Mouse (Mus musculus): Measurements from ENCODE around the gene Mms19. TPM values are rescaled to one million over a fixed set of nuclear protein-coding genes. Genes with fewer than 3 reads are reported as not detected.
A peak's percentile ranks its signal among the peaks of the same experiment; 100 is the strongest.

The Mms19 gene
- polyA plus RNA-seq, 1 experiment from 2014 or later: 28.3 TPM

- H3K9me3 ChIP-seq (ENCODE audit: control insufficient read depth, low read length): no peaks in the 10 kb centered on the region
- no peak overlapping the region for H3K27ac ChIP-seq (replicated peaks in 1 of 2; ENCODE audit: control insufficient read depth in 1 of 2, insufficient read depth in 1 of 2, low read depth in 2 of 2, low read length in 2 of 2)
- no peak overlapping the region for H3K4me3 ChIP-seq (ENCODE audit: control insufficient read depth in 1 of 2, insufficient read depth in 1 of 2, low read depth in 1 of 2, low read length in 2 of 2)
- no peaks in the 10 kb centered on the region for H3K27me3 ChIP-seq (ENCODE audit: control insufficient read depth, insufficient read depth, low read length)
- H3K4me1 ChIP-seq (ENCODE audit: control insufficient read depth in 2 of 2, insufficient read depth in 2 of 2, low read length in 2 of 2): peaks cover 29 to 42% of the 10 kb centered on the region in 2 experiments
- WGBS: 72% methylated on average over 8 of the region's 8 CpGs
- no peak for ATAC-seq (ENCODE audit: insufficient number of reproducible peaks, insufficient read depth, low FRiP score, low read depth)
- H3K9ac ChIP-seq (ENCODE audit: low read length): no peak overlapping the region
- no peak overlapping the region for H3K4me2 ChIP-seq (ENCODE audit: low read length)
- H3K36me3 ChIP-seq (ENCODE audit: control insufficient read depth, insufficient read depth, low read length): no peaks in the 10 kb centered on the region
Observed at GRCm38 (mm10) chr19:42006568-42006967, 25.6 kb upstream of the Mms19 start.

DNA sequence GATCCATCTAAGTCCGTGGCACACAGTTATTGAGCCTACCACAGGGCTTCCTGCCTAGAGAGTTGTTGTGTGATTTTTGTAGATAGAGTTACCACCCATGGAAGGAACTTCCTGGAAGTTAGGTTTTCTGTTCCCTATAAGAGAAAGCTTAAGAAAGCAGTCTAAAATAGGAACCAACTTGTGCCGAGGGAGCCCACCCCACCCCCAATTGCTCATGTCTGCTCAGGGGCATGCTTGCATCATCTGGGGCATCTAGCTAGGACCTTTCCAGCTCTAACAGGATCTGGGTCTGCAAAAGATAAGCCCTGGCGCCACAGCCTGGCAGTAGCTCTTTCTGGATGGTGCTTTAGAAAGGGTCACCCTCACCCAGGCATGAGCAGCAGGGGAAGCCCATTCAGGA, 24.7 kb upstream of the Mms19 start:
- 27% methylated on average over 3 of the region's 3 CpGs for WGBS
- no peak overlapping the region for H3K4me3 ChIP-seq (ENCODE audit: control insufficient read depth in 1 of 2, insufficient read depth in 1 of 2, low read depth in 1 of 2, low read length in 2 of 2)
- no peaks in the 10 kb centered on the region for H3K27me3 ChIP-seq (ENCODE audit: control insufficient read depth, insufficient read depth, low read length)
- H3K4me1 ChIP-seq (ENCODE audit: control insufficient read depth in 2 of 2, insufficient read depth in 2 of 2, low read length in 2 of 2): peaks cover 36 to 51% of the 10 kb centered on the region in 2 experiments
- no peaks in the 10 kb centered on the region for H3K36me3 ChIP-seq (ENCODE audit: control insufficient read depth, insufficient read depth, low read length)
- no peak overlapping the region for H3K27ac ChIP-seq (replicated peaks in 1 of 2; ENCODE audit: control insufficient read depth in 1 of 2, insufficient read depth in 1 of 2, low read depth in 2 of 2, low read length in 2 of 2)
- H3K9me3 ChIP-seq (ENCODE audit: control insufficient read depth, low read length): no peaks in the 10 kb centered on the region
- no peak overlapping the region for H3K9ac ChIP-seq (ENCODE audit: low read length)
- no peak overlapping the region for H3K4me2 ChIP-seq (ENCODE audit: low read length)
- ATAC-seq (ENCODE audit: insufficient number of reproducible peaks, insufficient read depth, low FRiP score, low read depth): no peak

DNA sequence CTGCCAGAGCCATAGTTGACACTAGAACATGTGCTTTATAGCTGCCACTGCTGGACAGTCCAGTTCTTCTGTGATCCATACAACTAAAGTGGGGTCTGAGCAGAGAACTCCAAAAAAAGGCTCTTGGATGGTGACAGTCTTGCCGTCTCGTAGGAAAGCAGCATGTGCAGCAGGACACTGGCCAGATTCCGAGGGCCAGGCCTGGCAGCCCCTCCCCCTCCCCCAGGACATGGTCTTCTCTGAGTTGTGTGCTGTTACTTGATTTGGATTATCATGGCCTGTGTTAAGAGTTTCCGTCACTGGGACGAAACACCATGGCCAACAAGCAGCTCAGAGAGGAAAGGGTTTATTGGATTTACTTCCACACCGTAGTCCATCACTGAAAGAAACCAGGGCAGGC, 23.3 kb upstream of the Mms19 start:
- H3K36me3 ChIP-seq (ENCODE audit: control insufficient read depth, insufficient read depth, low read length): no peaks in the 10 kb centered on the region
- 23% methylated on average over 6 of the region's 6 CpGs for WGBS
- peaks cover 49 to 65% of the 10 kb centered on the region in 2 experiments for H3K4me1 ChIP-seq (ENCODE audit: control insufficient read depth in 2 of 2, insufficient read depth in 2 of 2, low read length in 2 of 2)
- no peak overlapping the region for H3K4me3 ChIP-seq (ENCODE audit: control insufficient read depth in 1 of 2, insufficient read depth in 1 of 2, low read depth in 1 of 2, low read length in 2 of 2)
- no peak for ATAC-seq (ENCODE audit: insufficient number of reproducible peaks, insufficient read depth, low FRiP score, low read depth)
- H3K27me3 ChIP-seq (ENCODE audit: control insufficient read depth, insufficient read depth, low read length): no peaks in the 10 kb centered on the region
- H3K4me2 ChIP-seq (ENCODE audit: low read length): no peak overlapping the region
- H3K9ac ChIP-seq (ENCODE audit: low read length): no peak overlapping the region; the same call in 1 of the 2 replicates
- peak overlapping the region in 1 of 2 experiments; percentile 3; a peak in 1 of 4 replicates for H3K27ac ChIP-seq (replicated peaks in 1 of 2; ENCODE audit: control insufficient read depth in 1 of 2, insufficient read depth in 1 of 2, low read depth in 2 of 2, low read length in 2 of 2)
- no peaks in the 10 kb centered on the region for H3K9me3 ChIP-seq (ENCODE audit: control insufficient read depth, low read length)

DNA sequence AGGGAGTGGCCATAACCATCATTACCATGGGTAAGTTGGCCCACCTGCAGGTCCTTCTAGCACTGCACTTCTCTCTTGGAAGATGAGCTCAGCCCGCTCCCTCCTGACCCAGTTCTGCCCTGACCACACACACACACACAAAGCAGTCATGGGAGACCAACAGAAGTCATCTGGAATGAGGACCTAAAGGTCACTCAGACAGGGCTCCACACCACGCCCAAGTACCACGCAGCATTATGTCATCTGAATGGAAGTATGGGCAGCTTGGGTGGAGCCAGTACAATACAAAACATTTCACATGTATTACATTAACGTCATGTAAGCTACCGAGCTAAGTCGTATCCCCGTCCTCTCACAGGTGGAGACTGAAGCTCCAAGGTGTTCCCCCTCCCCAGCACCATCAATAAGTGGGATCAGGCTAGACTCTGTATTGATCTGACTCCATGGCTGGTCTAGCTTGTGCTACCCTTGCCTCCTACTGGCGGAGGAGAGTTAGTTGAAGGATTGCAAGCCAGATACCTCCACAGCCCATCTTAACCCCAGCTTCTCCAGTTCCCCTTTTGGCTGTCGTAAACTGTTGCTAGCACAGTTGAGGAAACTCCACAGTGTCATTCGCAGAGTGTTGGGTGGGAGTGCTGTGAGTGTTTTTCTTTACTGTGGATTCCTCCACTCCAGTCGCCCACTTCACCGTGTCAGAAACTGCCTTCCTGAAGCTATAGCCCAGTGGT, 20.5 kb upstream of the Mms19 start:
- ATAC-seq (ENCODE audit: insufficient number of reproducible peaks, insufficient read depth, low FRiP score, low read depth): no peak
- no peaks in the 10 kb centered on the region for H3K36me3 ChIP-seq (ENCODE audit: control insufficient read depth, insufficient read depth, low read length)
- no peak overlapping the region for H3K9ac ChIP-seq (ENCODE audit: low read length)
- peaks cover 48 to 68% of the 10 kb centered on the region in 2 experiments for H3K4me1 ChIP-seq (ENCODE audit: control insufficient read depth in 2 of 2, insufficient read depth in 2 of 2, low read length in 2 of 2)
- H3K4me3 ChIP-seq (ENCODE audit: control insufficient read depth in 1 of 2, insufficient read depth in 1 of 2, low read depth in 1 of 2, low read length in 2 of 2): no peak overlapping the region
- no peaks in the 10 kb centered on the region for H3K27me3 ChIP-seq (ENCODE audit: control insufficient read depth, insufficient read depth, low read length)
- H3K9me3 ChIP-seq (ENCODE audit: control insufficient read depth, low read length): no peaks in the 10 kb centered on the region
- WGBS: 91% methylated on average over 12 of the region's 12 CpGs
- H3K4me2 ChIP-seq (ENCODE audit: low read length): no peak overlapping the region
- H3K27ac ChIP-seq (replicated peaks in 1 of 2; ENCODE audit: control insufficient read depth in 1 of 2, insufficient read depth in 1 of 2, low read depth in 2 of 2, low read length in 2 of 2): peak overlapping the region in 1 of 2 experiments; percentile 82; a peak in 2 of 4 replicates

DNA sequence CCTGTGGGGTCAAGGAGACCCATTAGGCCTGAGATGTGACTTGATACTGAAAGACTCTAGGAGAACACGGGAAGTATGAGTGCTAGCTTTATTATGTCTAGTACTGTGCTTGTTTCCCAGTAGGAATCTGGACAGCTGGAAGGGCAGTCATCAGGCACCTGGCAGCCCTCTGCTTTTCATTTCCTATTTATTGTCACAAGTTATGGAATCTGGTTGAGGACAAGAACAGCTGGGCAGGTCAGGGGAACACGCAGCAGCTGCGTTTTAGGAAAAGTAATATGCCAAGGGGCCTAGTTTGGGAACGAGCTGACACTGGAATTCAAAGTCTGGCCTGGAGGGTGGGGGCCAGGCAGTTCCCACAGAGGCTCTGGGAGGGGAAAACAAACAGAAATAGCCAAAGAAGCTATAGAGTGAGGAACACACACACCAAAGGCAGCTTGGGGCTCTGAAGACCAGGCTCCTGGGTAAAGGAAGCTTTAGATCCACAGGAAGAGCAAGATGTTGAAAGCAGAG, 19.5 kb upstream of the Mms19 start:
- peak overlapping the region; percentile 63 to 82 for H3K27ac ChIP-seq (replicated peaks in 1 of 2; ENCODE audit: control insufficient read depth in 1 of 2, insufficient read depth in 1 of 2, low read depth in 2 of 2, low read length in 2 of 2)
- ATAC-seq (ENCODE audit: insufficient number of reproducible peaks, insufficient read depth, low FRiP score, low read depth): no peak
- no peak overlapping the region for H3K4me2 ChIP-seq (ENCODE audit: low read length)
- H3K27me3 ChIP-seq (ENCODE audit: control insufficient read depth, insufficient read depth, low read length): no peaks in the 10 kb centered on the region
- 16% methylated on average over 4 of the region's 4 CpGs for WGBS
- no peak overlapping the region for H3K4me3 ChIP-seq (ENCODE audit: control insufficient read depth in 1 of 2, insufficient read depth in 1 of 2, low read depth in 1 of 2, low read length in 2 of 2)
- H3K9me3 ChIP-seq (ENCODE audit: control insufficient read depth, low read length): no peaks in the 10 kb centered on the region
- H3K4me1 ChIP-seq (ENCODE audit: control insufficient read depth in 2 of 2, insufficient read depth in 2 of 2, low read length in 2 of 2): peaks cover 46 to 66% of the 10 kb centered on the region in 2 experiments
- no peaks in the 10 kb centered on the region for H3K36me3 ChIP-seq (ENCODE audit: control insufficient read depth, insufficient read depth, low read length)
- H3K9ac ChIP-seq (ENCODE audit: low read length): peak overlapping the region; percentile 21

DNA sequence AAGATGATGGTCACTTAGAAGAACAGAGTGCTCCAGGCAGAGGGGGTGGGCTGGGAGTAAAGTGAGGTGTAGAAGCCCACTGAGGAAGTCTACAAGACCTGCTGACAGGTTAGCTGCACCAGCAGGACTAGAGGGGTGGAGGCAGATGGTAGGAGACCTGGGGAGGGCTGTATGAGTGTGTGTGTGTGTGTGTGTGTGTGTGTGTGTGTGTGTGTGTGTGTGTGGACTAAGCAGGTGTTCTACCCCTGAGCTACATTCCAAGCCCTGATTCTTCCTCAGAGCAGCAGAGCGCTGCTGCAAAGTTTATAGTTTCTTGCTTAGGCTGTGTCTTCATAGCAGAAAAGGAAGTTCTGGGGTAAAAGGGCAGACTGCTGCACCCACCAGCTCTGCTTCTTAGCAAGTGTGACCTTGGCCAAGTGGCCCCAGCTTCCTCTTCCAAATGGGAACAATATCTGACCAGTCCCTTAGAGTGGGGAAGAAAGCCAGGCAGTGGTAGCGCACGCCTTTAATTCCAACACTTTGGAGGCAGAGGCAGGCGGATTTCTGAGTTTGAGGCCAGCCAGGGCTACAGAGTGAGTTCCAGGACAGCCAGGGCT, 18.8 kb upstream of the Mms19 start:
- H3K9me3 ChIP-seq (ENCODE audit: control insufficient read depth, low read length): no peaks in the 10 kb centered on the region
- no peak overlapping the region for H3K9ac ChIP-seq (ENCODE audit: low read length)
- no peak overlapping the region for H3K4me3 ChIP-seq (ENCODE audit: control insufficient read depth in 1 of 2, insufficient read depth in 1 of 2, low read depth in 1 of 2, low read length in 2 of 2)
- no peaks in the 10 kb centered on the region for H3K27me3 ChIP-seq (ENCODE audit: control insufficient read depth, insufficient read depth, low read length)
- peak overlapping the region in 1 of 2 experiments; percentile 82; a peak in 2 of 4 replicates for H3K27ac ChIP-seq (replicated peaks in 1 of 2; ENCODE audit: control insufficient read depth in 1 of 2, insufficient read depth in 1 of 2, low read depth in 2 of 2, low read length in 2 of 2)
- no peak overlapping the region for H3K4me2 ChIP-seq (ENCODE audit: low read length)
- no peak for ATAC-seq (ENCODE audit: insufficient number of reproducible peaks, insufficient read depth, low FRiP score, low read depth)
- H3K4me1 ChIP-seq (ENCODE audit: control insufficient read depth in 2 of 2, insufficient read depth in 2 of 2, low read length in 2 of 2): peaks cover 47 to 59% of the 10 kb centered on the region in 2 experiments
- H3K36me3 ChIP-seq (ENCODE audit: control insufficient read depth, insufficient read depth, low read length): no peaks in the 10 kb centered on the region
- 76% methylated on average over 4 of the region's 4 CpGs for WGBS

DNA sequence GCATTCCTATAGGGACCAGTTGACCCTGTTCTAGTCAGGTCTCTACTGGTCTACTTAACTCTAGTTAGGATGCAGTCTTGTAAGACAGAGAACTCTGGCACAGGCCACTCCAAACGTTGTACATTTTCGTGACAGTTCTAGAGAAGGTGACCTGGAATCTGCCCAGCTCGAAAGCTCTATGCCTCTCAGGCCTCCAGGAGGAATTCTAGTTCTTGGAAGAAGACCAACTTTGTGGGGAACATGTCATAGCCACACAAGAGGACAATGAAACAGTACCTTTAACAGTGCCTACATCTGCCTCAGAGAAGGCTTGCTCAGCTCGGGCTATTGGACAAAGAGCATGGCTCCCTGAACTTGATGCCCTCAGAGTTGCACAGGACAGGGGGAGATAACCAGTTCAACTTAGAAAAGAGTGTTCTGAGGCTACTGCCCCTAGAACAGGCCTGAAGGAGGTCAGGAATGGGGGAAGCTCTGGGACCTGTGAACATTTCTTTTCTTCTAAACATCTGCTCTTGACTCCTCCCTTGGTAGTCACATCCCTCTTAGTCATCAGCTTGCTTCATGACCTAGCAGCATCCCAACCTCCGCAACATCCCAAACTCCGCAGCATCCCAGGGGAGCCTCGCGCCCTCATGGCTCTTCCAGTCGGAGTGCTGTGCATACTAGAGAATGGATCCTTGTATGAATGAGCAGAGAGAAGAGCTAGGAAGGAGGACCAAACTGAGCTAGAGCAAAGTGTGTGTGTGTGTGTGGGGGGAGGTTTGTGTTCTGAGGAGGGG, 18.0 kb upstream of the Mms19 start:
- Histone ChIP-seq H3K36me3 (ENCODE audit: control insufficient read depth, insufficient read depth, low read length) (no peaks in the 10 kb centered on the region), H3K9ac (ENCODE audit: low read length) (no peak overlapping the region), H3K27me3 (ENCODE audit: control insufficient read depth, insufficient read depth, low read length) (no peaks in the 10 kb centered on the region), H3K4me2 (ENCODE audit: low read length) (no peak overlapping the region), H3K27ac (replicated peaks in 1 of 2; ENCODE audit: control insufficient read depth in 1 of 2, insufficient read depth in 1 of 2, low read depth in 2 of 2, low read length in 2 of 2) (peak overlapping the region; percentile 48 to 82), H3K4me3 (ENCODE audit: control insufficient read depth in 1 of 2, insufficient read depth in 1 of 2, low read depth in 1 of 2, low read length in 2 of 2) (no peak overlapping the region), H3K4me1 (ENCODE audit: control insufficient read depth in 2 of 2, insufficient read depth in 2 of 2, low read length in 2 of 2) (peaks cover 40 to 51% of the 10 kb centered on the region in 2 experiments), H3K9me3 (ENCODE audit: control insufficient read depth, low read length) (no peaks in the 10 kb centered on the region)
- no peak for ATAC-seq (ENCODE audit: insufficient number of reproducible peaks, insufficient read depth, low FRiP score, low read depth)
- WGBS: 63% methylated on average over 9 of the region's 9 CpGs

All from heart, embryonic 14.5 days (tissue).